Mouse (Mus musculus): ENCODE results near the gene Mobp. TPM values are rescaled to one million over a fixed set of nuclear protein-coding genes. Genes with fewer than 3 reads are reported as not detected.
A peak's percentile ranks its signal among the peaks of the same experiment; 100 is the strongest.

The Mobp gene
- polyA plus RNA-seq, 1 experiment from 2014 or later, result 0.07 TPM

DNA sequence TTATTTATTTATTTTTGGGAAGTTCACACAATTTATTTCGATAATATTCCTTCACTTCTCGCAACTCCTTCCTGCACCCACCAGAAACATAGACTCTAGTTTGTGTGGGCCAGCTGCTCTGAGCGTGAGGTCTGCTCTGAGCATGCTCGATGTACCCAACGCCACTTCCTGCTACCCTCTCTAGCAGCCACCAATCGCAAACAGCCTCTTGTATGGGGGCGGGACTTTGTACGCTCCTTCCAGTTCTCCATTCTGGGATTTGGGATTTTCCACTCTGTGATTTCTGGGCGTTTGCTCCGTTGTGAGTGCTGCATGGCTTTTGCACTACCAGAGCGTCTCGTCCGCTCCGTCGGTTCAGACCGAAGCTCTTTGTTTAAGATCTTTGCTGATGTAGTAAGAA, 14.4 kb downstream of the Mobp start:
- no peak for ATAC-seq (replicated peaks; ENCODE audit: extremely low read depth, insufficient read depth, low FRiP score)
- no peaks in the 10 kb centered on the region for H3K4me1 ChIP-seq (ENCODE audit: control insufficient read depth, insufficient read depth, low read length)
- no peaks in the 10 kb centered on the region for H3K36me3 ChIP-seq (ENCODE audit: control insufficient read depth, insufficient read depth)
- H3K27me3 ChIP-seq (ENCODE audit: control insufficient read depth, insufficient read depth, low read length), result peaks cover 10% of the 10 kb centered on the region
- 86% methylated on average over 16 of the region's 16 CpGs for WGBS
- no peak overlapping the region for H3K4me3 ChIP-seq (ENCODE audit: low read length)
- H3K9ac ChIP-seq (ENCODE audit: low read length), result no peak overlapping the region
- no peak overlapping the region for H3K4me2 ChIP-seq (ENCODE audit: low read depth, low read length)
- no peak overlapping the region for H3K27ac ChIP-seq (ENCODE audit: low read length)
- H3K9me3 ChIP-seq (replicated peaks; ENCODE audit: control insufficient read depth, low read length), result no peaks in the 10 kb centered on the region

DNA sequence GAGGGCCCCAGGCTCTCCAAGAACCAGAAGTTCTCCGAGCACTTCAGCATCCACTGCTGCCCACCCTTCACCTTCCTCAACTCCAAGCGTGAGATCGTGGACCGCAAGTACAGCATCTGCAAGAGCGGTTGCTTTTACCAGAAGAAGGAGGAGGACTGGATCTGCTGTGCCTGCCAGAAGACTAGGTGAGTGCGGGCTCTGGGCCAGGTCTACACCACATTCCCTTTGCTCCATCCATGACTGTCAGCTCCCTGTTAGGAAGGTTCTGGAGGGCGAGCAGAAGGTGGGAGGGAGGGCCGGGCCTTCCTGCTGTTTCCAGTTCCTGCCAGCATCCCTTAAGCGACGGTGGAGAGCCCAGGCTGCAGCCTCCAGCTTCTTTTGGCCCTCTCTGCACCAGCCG, 18.3 kb downstream of the Mobp start:
- ATAC-seq (replicated peaks; ENCODE audit: extremely low read depth, insufficient read depth, low FRiP score), result no peak
- Histone ChIP-seq H3K9me3 (replicated peaks; ENCODE audit: control insufficient read depth, low read length) (peaks cover 6% of the 10 kb centered on the region), H3K4me3 (ENCODE audit: low read length) (no peak overlapping the region), H3K9ac (ENCODE audit: low read length) (no peak overlapping the region), H3K27me3 (ENCODE audit: control insufficient read depth, insufficient read depth, low read length) (peaks cover 15% of the 10 kb centered on the region), H3K4me2 (ENCODE audit: low read depth, low read length) (no peak overlapping the region), H3K4me1 (ENCODE audit: control insufficient read depth, insufficient read depth, low read length) (no peaks in the 10 kb centered on the region), H3K27ac (ENCODE audit: low read length) (no peak overlapping the region), H3K36me3 (ENCODE audit: control insufficient read depth, insufficient read depth) (no peaks in the 10 kb centered on the region)
- 47% methylated on average over 11 of the region's 11 CpGs for WGBS

DNA sequence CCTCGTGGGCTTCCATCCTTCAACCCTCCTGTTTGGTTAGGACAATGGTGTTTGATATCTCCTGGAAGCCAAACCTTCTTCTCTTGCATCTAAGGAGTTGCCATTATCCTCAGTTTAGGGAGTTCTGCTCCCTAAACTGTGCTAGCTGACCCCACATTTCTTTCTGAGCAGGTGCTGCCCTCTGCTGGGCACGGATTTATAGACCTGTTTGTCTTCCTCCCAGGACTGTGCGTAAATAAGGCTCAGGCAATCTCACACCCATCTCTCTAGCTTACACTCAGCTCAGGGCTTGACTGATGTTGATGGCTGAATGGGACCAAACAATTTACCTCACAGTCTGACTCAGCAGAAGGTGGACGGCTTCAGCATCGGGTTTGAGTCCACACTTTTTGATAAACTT, 21.8 kb downstream of the Mobp start:
- ATAC-seq (replicated peaks; ENCODE audit: extremely low read depth, insufficient read depth, low FRiP score), result no peak
- no peak overlapping the region for H3K27ac ChIP-seq (ENCODE audit: low read length)
- no peaks in the 10 kb centered on the region for H3K4me1 ChIP-seq (ENCODE audit: control insufficient read depth, insufficient read depth, low read length)
- H3K9me3 ChIP-seq (replicated peaks; ENCODE audit: control insufficient read depth, low read length), result peaks cover 6% of the 10 kb centered on the region
- WGBS, result 39% methylated on average over 5 of the region's 5 CpGs
- H3K36me3 ChIP-seq (ENCODE audit: control insufficient read depth, insufficient read depth), result no peaks in the 10 kb centered on the region
- peaks cover 15% of the 10 kb centered on the region for H3K27me3 ChIP-seq (ENCODE audit: control insufficient read depth, insufficient read depth, low read length)
- H3K9ac ChIP-seq (ENCODE audit: low read length), result no peak overlapping the region
- no peak overlapping the region for H3K4me2 ChIP-seq (ENCODE audit: low read depth, low read length)
- no peak overlapping the region for H3K4me3 ChIP-seq (ENCODE audit: low read length)

DNA sequence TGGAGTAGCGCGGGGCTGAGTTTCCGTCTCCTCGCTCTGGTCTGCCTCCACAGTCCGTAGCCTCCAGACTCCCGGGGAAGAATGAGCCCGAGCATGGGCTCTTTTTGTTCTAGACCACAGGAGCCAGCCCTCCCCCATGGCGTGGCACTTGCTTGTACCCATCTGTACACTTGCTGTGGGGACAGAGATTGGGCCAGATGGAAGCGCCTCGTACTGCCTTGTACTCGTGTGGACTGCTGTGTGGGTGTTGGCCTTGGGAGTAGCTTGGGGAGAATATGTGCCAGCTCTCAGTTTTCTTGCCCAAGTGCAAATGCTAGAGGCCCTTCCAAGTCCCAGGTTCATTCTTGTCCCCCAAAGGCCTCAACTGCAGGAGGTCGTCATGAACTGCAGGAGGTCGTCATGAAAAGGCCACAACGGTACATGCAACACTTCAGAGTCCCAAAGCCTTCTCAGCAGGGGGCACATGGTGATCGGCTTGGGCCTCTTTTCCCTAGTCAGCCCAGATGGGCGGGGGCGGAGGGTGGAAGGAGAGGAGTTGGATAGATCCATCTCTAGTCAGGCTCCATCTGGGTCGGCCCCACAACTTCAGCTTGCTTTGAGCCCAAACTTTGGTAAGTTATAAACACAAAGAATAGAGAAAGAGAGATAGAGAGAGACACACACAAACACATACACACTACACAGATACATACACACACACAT, 25.1 kb downstream of the Mobp start:
- Histone ChIP-seq H3K36me3 (ENCODE audit: control insufficient read depth, insufficient read depth) (no peaks in the 10 kb centered on the region), H3K4me1 (ENCODE audit: control insufficient read depth, insufficient read depth, low read length) (no peaks in the 10 kb centered on the region), H3K9ac (ENCODE audit: low read length) (no peak overlapping the region), H3K27me3 (ENCODE audit: control insufficient read depth, insufficient read depth, low read length) (0 out of 2 replicates have a peak, but pooled peaks cover under 1% of the 10 kb centered on the region), H3K9me3 (replicated peaks; ENCODE audit: control insufficient read depth, low read length) (peaks cover 6% of the 10 kb centered on the region), H3K27ac (ENCODE audit: low read length) (no peak overlapping the region), H3K4me2 (ENCODE audit: low read depth, low read length) (no peak overlapping the region), H3K4me3 (ENCODE audit: low read length) (no peak overlapping the region)
- no peak for ATAC-seq (replicated peaks; ENCODE audit: extremely low read depth, insufficient read depth, low FRiP score)
- 80% methylated on average over 18 of the region's 18 CpGs for WGBS

DNA sequence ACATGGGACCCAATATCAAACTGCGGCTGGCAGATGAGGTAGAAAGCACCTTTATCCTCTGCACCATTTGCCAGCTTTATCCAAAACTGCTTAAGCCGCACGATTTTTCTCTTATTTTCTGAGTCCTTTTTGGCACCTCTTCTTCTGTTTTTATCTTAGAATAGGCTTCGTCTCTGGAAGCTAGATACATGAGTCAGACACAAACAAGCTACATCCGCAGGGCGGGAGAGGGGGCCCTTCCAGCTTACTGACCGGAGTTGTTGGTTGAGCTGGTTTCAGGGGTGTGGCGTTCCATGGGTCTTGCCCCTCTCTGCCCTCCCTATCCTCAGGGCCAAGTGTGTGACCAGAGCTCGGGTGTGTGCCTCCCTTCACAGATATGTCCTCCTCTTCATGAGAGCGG, 29.3 kb downstream of the Mobp start:
- Histone ChIP-seq H3K4me2 (ENCODE audit: low read depth, low read length) (no peak overlapping the region), H3K4me1 (ENCODE audit: control insufficient read depth, insufficient read depth, low read length) (no peaks in the 10 kb centered on the region), H3K4me3 (ENCODE audit: low read length) (no peak overlapping the region), H3K9ac (ENCODE audit: low read length) (no peak overlapping the region), H3K9me3 (replicated peaks; ENCODE audit: control insufficient read depth, low read length) (no peaks in the 10 kb centered on the region), H3K36me3 (ENCODE audit: control insufficient read depth, insufficient read depth) (no peaks in the 10 kb centered on the region), H3K27ac (ENCODE audit: low read length) (no peak overlapping the region), H3K27me3 (ENCODE audit: control insufficient read depth, insufficient read depth, low read length) (no peaks in the 10 kb centered on the region)
- no peak for ATAC-seq (replicated peaks; ENCODE audit: extremely low read depth, insufficient read depth, low FRiP score)
- WGBS, result 72% methylated on average over 10 of the region's 10 CpGs

DNA sequence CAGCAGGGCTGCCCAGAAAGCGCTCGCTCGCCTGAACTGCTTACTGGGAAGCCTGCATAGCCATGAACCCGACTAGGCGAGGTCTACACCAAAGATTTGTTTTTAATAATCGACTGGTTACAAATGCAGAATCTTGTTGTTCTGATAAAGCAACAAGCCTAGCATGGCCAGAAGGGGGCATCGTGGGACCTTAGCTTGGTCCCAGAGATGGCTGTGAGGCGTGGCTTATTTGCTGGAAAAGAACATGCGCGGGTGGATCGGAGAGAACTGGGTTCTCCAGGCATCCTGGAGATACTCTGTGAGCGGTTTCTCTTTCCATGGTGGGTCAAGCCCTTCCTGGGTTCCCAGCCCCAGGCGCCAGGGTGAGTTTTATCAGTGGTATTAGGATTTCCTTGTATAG, 35.0 kb downstream of the Mobp start:
- Histone ChIP-seq H3K27ac (ENCODE audit: low read length) (no peak overlapping the region), H3K36me3 (ENCODE audit: control insufficient read depth, insufficient read depth) (no peaks in the 10 kb centered on the region), H3K4me1 (ENCODE audit: control insufficient read depth, insufficient read depth, low read length) (no peaks in the 10 kb centered on the region), H3K27me3 (ENCODE audit: control insufficient read depth, insufficient read depth, low read length) (no peaks in the 10 kb centered on the region), H3K9ac (ENCODE audit: low read length) (no peak overlapping the region), H3K4me2 (ENCODE audit: low read depth, low read length) (peak overlapping the region; percentile 30; the same call in 1 of the 2 replicates), H3K9me3 (replicated peaks; ENCODE audit: control insufficient read depth, low read length) (no peaks in the 10 kb centered on the region), H3K4me3 (ENCODE audit: low read length) (no peak overlapping the region)
- 33% methylated on average over 13 of the region's 13 CpGs for WGBS
- no peak for ATAC-seq (replicated peaks; ENCODE audit: extremely low read depth, insufficient read depth, low FRiP score)

DNA sequence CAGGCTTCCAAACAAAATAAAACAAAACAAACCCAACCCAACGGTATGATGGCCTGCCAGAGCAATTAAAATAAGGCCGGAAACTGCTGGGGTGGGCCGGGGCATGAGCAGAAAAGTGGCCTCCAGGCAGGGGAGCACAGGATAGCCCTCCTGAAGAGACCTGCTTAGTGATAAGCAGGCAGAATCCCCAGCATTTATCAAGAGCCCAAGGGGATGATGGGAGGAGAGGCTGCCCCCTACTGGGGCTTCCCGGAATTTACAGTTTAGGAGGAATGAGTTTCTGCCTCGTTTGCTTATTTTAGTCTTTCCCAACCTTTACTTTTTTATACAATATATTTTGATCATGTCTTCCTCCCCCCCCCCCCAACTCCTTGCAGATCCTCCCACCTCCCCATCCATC, 37.3 kb downstream of the Mobp start:
- 77% methylated on average over 5 of the region's 5 CpGs for WGBS
- no peaks in the 10 kb centered on the region for H3K36me3 ChIP-seq (ENCODE audit: control insufficient read depth, insufficient read depth)
- no peak overlapping the region for H3K4me2 ChIP-seq (ENCODE audit: low read depth, low read length)
- no peaks in the 10 kb centered on the region for H3K27me3 ChIP-seq (ENCODE audit: control insufficient read depth, insufficient read depth, low read length)
- H3K4me3 ChIP-seq (ENCODE audit: low read length), result no peak overlapping the region
- ATAC-seq (replicated peaks; ENCODE audit: extremely low read depth, insufficient read depth, low FRiP score), result no peak
- H3K9me3 ChIP-seq (replicated peaks; ENCODE audit: control insufficient read depth, low read length), result no peaks in the 10 kb centered on the region
- H3K9ac ChIP-seq (ENCODE audit: low read length), result no peak overlapping the region
- H3K27ac ChIP-seq (ENCODE audit: low read length), result no peak overlapping the region
- 0 out of 2 replicates have a peak, but pooled peaks cover 3% of the 10 kb centered on the region for H3K4me1 ChIP-seq (ENCODE audit: control insufficient read depth, insufficient read depth, low read length)

DNA sequence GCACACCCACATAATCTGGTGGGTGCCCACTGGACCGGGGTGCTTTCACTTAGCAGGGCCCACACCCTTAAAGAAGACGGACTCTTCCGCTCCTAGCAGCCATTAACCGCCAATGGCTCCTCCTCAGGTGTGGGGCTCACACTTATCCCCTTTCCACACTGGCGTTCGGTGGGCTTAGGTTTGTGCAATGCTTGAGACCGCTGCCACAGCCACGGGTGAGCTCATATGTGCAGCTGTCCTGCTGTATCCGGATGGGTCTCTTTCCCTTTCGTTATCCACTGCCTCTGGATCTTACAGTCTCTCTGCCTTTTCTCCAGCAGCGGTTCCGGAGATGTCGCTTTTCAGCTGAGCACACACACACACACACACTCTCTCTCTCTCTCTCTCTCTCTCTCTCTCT, 41.4 kb downstream of the Mobp start:
- WGBS, result 36% methylated on average over 13 of the region's 13 CpGs
- Histone ChIP-seq H3K4me2 (ENCODE audit: low read depth, low read length) (peak overlapping the region; percentile 65), H3K4me1 (ENCODE audit: control insufficient read depth, insufficient read depth, low read length) (0 out of 2 replicates have a peak, but pooled peaks cover 3% of the 10 kb centered on the region), H3K9me3 (replicated peaks; ENCODE audit: control insufficient read depth, low read length) (no peaks in the 10 kb centered on the region), H3K9ac (ENCODE audit: low read length) (peak overlapping the region; percentile 57), H3K36me3 (ENCODE audit: control insufficient read depth, insufficient read depth) (no peaks in the 10 kb centered on the region), H3K4me3 (ENCODE audit: low read length) (peak overlapping the region; percentile 46), H3K27ac (ENCODE audit: low read length) (no peak overlapping the region), H3K27me3 (ENCODE audit: control insufficient read depth, insufficient read depth, low read length) (no peaks in the 10 kb centered on the region)
- ATAC-seq (replicated peaks; ENCODE audit: extremely low read depth, insufficient read depth, low FRiP score), result peak; percentile 28; the same call in 1 of the 2 replicates

DNA sequence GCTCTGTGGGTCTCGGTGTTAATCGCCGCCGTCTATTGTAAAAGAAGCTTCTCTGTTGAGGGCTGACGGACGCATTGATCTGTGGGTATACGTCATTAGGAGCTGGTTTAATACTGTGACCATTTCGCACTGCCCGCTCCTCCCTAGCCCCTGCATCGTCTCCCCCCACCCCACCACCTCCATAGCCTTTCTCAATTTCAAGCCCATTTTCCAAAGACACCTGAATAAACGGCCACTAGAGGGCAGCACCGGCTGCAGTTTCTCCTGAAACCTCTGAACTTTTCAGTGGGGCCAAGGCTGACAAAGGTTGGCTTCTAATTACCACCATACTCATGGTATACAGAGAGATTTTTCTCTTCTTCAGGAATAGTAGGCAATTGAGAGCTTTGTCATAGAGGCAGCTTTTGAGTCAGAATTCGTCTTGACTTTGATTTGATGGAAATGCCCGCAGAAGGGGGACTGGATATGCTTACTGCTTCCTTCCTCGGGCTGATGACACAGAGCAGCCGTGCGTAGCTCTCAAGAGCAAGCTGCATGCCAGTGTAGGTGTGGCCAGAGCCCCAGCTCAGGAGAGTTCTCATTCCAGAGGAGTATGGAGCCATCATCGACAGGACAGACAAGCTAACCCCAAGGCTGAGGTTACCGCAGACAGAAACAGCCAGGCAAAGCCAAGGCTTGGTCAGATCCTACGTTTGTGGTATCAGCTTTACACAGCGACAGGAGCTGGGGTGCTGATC, 42.0 kb downstream of the Mobp start:
- Histone ChIP-seq H3K36me3 (ENCODE audit: control insufficient read depth, insufficient read depth) (no peaks in the 10 kb centered on the region), H3K4me2 (ENCODE audit: low read depth, low read length) (peak overlapping the region; percentile 65), H3K27ac (ENCODE audit: low read length) (no peak overlapping the region), H3K27me3 (ENCODE audit: control insufficient read depth, insufficient read depth, low read length) (no peaks in the 10 kb centered on the region), H3K9ac (ENCODE audit: low read length) (peak overlapping the region; percentile 57), H3K9me3 (replicated peaks; ENCODE audit: control insufficient read depth, low read length) (no peaks in the 10 kb centered on the region), H3K4me3 (ENCODE audit: low read length) (peak overlapping the region; percentile 46), H3K4me1 (ENCODE audit: control insufficient read depth, insufficient read depth, low read length) (0 out of 2 replicates have a peak, but pooled peaks cover 3% of the 10 kb centered on the region)
- WGBS, result 22% methylated on average over 21 of the region's 21 CpGs
- ATAC-seq (replicated peaks; ENCODE audit: extremely low read depth, insufficient read depth, low FRiP score), result peak; percentile 45
